Mouse (Mus musculus): ENCODE results near the gene Anxa6.
"Not testable (repeated sequence)": the region's sequence is repeated elsewhere in the genome, so short reads cannot be mapped to it uniquely, and the experiment has no call there.

DNA sequence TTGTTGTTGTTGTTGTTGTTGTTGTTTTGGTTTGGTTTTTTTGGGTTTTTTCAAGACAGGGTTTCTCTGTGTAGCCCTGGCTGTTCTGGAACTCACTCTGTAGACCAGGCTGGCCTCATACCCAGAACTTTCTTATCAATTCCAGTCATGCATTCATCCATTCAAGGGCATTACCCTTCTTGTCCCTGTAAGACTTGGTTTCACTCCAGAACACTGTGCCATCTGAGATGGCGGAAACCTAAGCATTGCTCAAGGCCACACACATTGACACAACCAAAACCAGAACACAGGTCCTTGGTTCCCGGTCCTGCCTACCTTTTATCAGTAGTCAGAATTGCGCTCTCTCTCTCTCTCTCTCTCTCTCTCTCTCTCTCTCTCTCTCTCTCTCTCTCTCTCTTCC lies 75.5 kb downstream of the Anxa6 start:
- TF ChIP-seq CTCF (IDR thresholded peaks at IDR 0.05; ENCODE audit: control insufficient read depth, insufficient read depth, low read length); POLR2A (IDR thresholded peaks at IDR 0.05; ENCODE audit: borderline replicate concordance, control insufficient read depth, low read depth, low read length): not testable (repeated sequence)
